21 mouse cellular contexts compared by ENCODE assay signal in the genomic region with DNA sequence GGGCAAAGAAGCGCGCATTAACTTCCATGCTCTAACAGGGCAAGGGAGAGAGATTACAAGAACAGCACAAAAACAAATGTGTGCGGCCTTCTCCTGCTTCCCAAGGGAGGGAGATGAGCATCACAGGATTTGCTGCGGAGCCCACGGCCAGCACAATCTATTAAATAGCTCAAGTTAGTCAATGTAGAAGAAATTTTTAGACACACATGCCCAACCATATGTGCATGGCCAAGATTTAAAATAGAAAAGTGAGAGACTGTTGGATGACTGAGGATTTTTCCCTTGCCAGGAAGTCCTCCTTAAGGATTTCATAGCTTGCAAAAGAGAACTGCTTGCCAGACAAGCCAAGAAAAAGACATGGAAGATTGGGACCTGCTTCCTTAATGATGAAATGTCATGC.
DNase-seq lines count a peak whose midpoint lies in the region; ATAC-seq and TF ChIP-seq lines count a peak whose summit lies in the region.
"Had no signal": no experiment of that assay in that cellular context is flagged by ENCODE, and none has a peak within 500 bp of the region (broad histone marks: within the 10 kb centered on the region; RNA-seq: fewer than 3 reads in every experiment).

No protein-coding gene starts in this region.

- H3K4me2 ChIP-seq in kidney, embryonic 14.5 days (replicated peaks; ENCODE audit: low read depth, low read length), result no peak overlapping the region
- H3K4me2 ChIP-seq: hindbrain, embryonic 14.5 days; neural tube, embryonic 12.5 days had no signal

- TF ChIP-seq CTCF in cortical plate, adult 2 months (IDR thresholded peaks at IDR 0.05; ENCODE audit: extremely low read depth, insufficient read depth, low read length), result no peak
- no peak for TF ChIP-seq CTCF in thymus, adult 2 months (IDR thresholded peaks at IDR 0.05; ENCODE audit: borderline replicate concordance, control insufficient read depth, extremely low read depth, insufficient read depth, low read length, poor library complexity)

- no peak overlapping the region for H3K4me3 ChIP-seq in cortical plate, adult 2 months (ENCODE audit: insufficient read depth, low read length)
- H3K4me3 ChIP-seq in kidney, embryonic 14.5 days (ENCODE audit: low read length), result no peak overlapping the region
- H3K4me3 ChIP-seq in thymus, adult 2 months (ENCODE audit: control insufficient read depth, insufficient read depth, low read length), result no peak overlapping the region
- H3K4me3 ChIP-seq: heart, embryonic 10.5 days; neural tube, embryonic 12.5 days had no signal

- 96% methylated on average over 5 of the region's 5 CpGs for WGBS in kidney, embryonic 14.5 days
- WGBS in thymus, adult 2 months, result 93% methylated on average over 5 of the region's 5 CpGs

- no peaks in the 10 kb centered on the region for H3K9me3 ChIP-seq in kidney, embryonic 14.5 days (ENCODE audit: control insufficient read depth, low read length)
- H3K9me3 ChIP-seq: heart, embryonic 10.5 days; neural tube, embryonic 12.5 days had no signal

- ATAC-seq in kidney, embryonic 14.5 days (ENCODE audit: low FRiP score, low TSS enrichment), result no peak
- ATAC-seq: activated CD4-positive, CD25-positive, alpha-beta regulatory T cell, adult 4 months; Patski had no signal

- peak overlapping the region; percentile 81; the same call in 1 of the 2 replicates for H3K27ac ChIP-seq in cortical plate, adult 2 months (ENCODE audit: insufficient read depth, low read length)
- H3K27ac ChIP-seq in kidney, embryonic 14.5 days (ENCODE audit: low read depth, low read length), result no peak overlapping the region
- no peak overlapping the region for H3K27ac ChIP-seq in thymus, adult 2 months (ENCODE audit: control insufficient read depth, insufficient read depth, low read length)
- H3K27ac ChIP-seq: heart, embryonic 10.5 days; hindbrain, embryonic 14.5 days; neural tube, embryonic 12.5 days had no signal

- H3K9ac ChIP-seq in kidney, embryonic 14.5 days (ENCODE audit: low read depth, low read length), result no peak overlapping the region
- H3K9ac ChIP-seq: hindbrain, embryonic 14.5 days; neural tube, embryonic 12.5 days had no signal

- H3K27me3 ChIP-seq in kidney, embryonic 14.5 days (ENCODE audit: control insufficient read depth, insufficient read depth, low read length), result no peaks in the 10 kb centered on the region
- H3K27me3 ChIP-seq in thymus, adult 2 months (ENCODE audit: control insufficient read depth, insufficient read depth, low read length), result no peaks in the 10 kb centered on the region
- H3K27me3 ChIP-seq: neural tube, embryonic 12.5 days; Patski had no signal

- peak; percentile 28 for DNase-seq in layer of hippocampus, adult 11-12 months (ENCODE audit: low spot score)
- DNase-seq in layer of hippocampus, postnatal 10 days (ENCODE audit: low spot score in 2 of 2), result no peak
- DNase-seq in layer of hippocampus, adult 9-10 months (ENCODE audit: low spot score), result peak; percentile 24
- DNase-seq in right cerebral cortex, postnatal 10 days (ENCODE audit: low spot score in 2 of 2), result peak; percentile 38 to 63
- no peak for DNase-seq in thymus, adult 2 months
- no peak for DNase-seq in testis, postnatal 14 days (ENCODE audit: low spot score)
- DNase-seq: adrenal gland, postnatal 14 days; B cell, adult 2 months; cerebellum, adult 9-10 months; gastrocnemius, postnatal 36 days; kidney, adult 11 months; kidney, postnatal 14 days; lung, adult 2 months; lung, postnatal 36 days had no signal

- TF ChIP-seq POLR2A in cortical plate, adult 2 months (IDR thresholded peaks at IDR 0.05; ENCODE audit: extremely low read depth, insufficient read depth, low read length), result no peak
- no peak for TF ChIP-seq POLR2A in thymus, adult 2 months (IDR thresholded peaks at IDR 0.05; ENCODE audit: control insufficient read depth, extremely low read depth, insufficient read depth, low read length, poor library complexity)

- no peaks in the 10 kb centered on the region for H3K36me3 ChIP-seq in kidney, embryonic 14.5 days (ENCODE audit: control insufficient read depth, insufficient read depth, low read length)
- H3K36me3 ChIP-seq in thymus, adult 2 months (ENCODE audit: control insufficient read depth, insufficient read depth, low read length), result no peaks in the 10 kb centered on the region
- H3K36me3 ChIP-seq: heart, embryonic 10.5 days; neural tube, embryonic 12.5 days had no signal

- H3K4me1 ChIP-seq in cortical plate, adult 2 months (ENCODE audit: control insufficient read depth, insufficient read depth, low read length), result no peaks in the 10 kb centered on the region; the same call in 1 of the 2 replicates
- H3K4me1 ChIP-seq in kidney, embryonic 14.5 days (ENCODE audit: control insufficient read depth, insufficient read depth, low read length), result no peaks in the 10 kb centered on the region
- no peaks in the 10 kb centered on the region for H3K4me1 ChIP-seq in thymus, adult 2 months (replicated peaks; ENCODE audit: control insufficient read depth, insufficient read depth, low read length)
- H3K4me1 ChIP-seq: heart, embryonic 10.5 days; neural tube, embryonic 12.5 days had no signal

Comparison
In these comparisons a context has a peak if more than half of its experiments do, and no peak if none do; other contexts are left out.
1. DNase-seq: peak in layer of hippocampus, adult 11-12 months (single experiment), layer of hippocampus, adult 9-10 months (single experiment) and right cerebral cortex, postnatal 10 days (2 of 2); none in layer of hippocampus, postnatal 10 days (0 of 2), thymus, adult 2 months (single experiment) and testis, postnatal 14 days (single experiment).